Mouse (Mus musculus): ENCODE data around the gene Tenm3. TPM values are rescaled to one million over a fixed set of nuclear protein-coding genes. Genes with fewer than 3 reads are reported as not detected.

Tenm3 gene
- polyA plus RNA-seq, 1 experiment from 2014 or later, result 16.4 TPM

- 57% methylated on average over 12 of the region's 12 CpGs for WGBS
These were observed 404.3 kb downstream of the Tenm3 start for GRCm38 (mm10) chr8:48439491-48439890.

GRCm38 (mm10) chr8:48437523-48438207, 406.1 kb downstream of the Tenm3 start:
- Histone ChIP-seq H3K36me3 (no peaks in the 10 kb centered on the region), H3K27ac (no peak overlapping the region), H3K4me3 (replicated peaks) (no peak overlapping the region), H3K9me3 (no peaks in the 10 kb centered on the region), H3K4me2 (replicated peaks) (no peak overlapping the region), H3K27me3 (replicated peaks) (no peaks in the 10 kb centered on the region), H3K9ac (no peak overlapping the region), H3K4me1 (replicated peaks) (no peaks in the 10 kb centered on the region)
- 76% methylated on average over 16 of the region's 16 CpGs for WGBS
- ATAC-seq, result no peak

More at GRCm38 (mm10) chr8:48439491-48439890, 404.3 kb downstream of the Tenm3 start:
- Histone ChIP-seq H3K4me3 (replicated peaks) (no peak overlapping the region), H3K27me3 (replicated peaks) (no peaks in the 10 kb centered on the region), H3K9me3 (no peaks in the 10 kb centered on the region), H3K36me3 (no peaks in the 10 kb centered on the region), H3K4me2 (replicated peaks) (no peak overlapping the region), H3K9ac (no peak overlapping the region), H3K4me1 (replicated peaks) (no peaks in the 10 kb centered on the region), H3K27ac (no peak overlapping the region)
- ATAC-seq, result no peak

GRCm38 (mm10) chr8:48425101-48425500, 418.6 kb downstream of the Tenm3 start:
- no peak overlapping the region for H3K27ac ChIP-seq
- no peak overlapping the region for H3K9ac ChIP-seq
- H3K9me3 ChIP-seq, result no peaks in the 10 kb centered on the region
- H3K4me3 ChIP-seq (replicated peaks), result no peak overlapping the region
- ATAC-seq, result no peak
- WGBS, result 79% methylated on average over 11 of the region's 11 CpGs
- H3K4me1 ChIP-seq (replicated peaks), result no peaks in the 10 kb centered on the region
- H3K4me2 ChIP-seq (replicated peaks), result no peak overlapping the region
- H3K36me3 ChIP-seq, result no peaks in the 10 kb centered on the region
- no peaks in the 10 kb centered on the region for H3K27me3 ChIP-seq (replicated peaks)

- H3K4me3 ChIP-seq (replicated peaks), result no peak overlapping the region
- no peak overlapping the region for H3K9ac ChIP-seq
- H3K36me3 ChIP-seq, result no peaks in the 10 kb centered on the region
- no peak overlapping the region for H3K27ac ChIP-seq
- H3K27me3 ChIP-seq (replicated peaks), result no peaks in the 10 kb centered on the region
- H3K4me2 ChIP-seq (replicated peaks), result no peak overlapping the region
- H3K9me3 ChIP-seq, result no peaks in the 10 kb centered on the region
- 64% methylated on average over 11 of the region's 11 CpGs for WGBS
- ATAC-seq, result no peak
- H3K4me1 ChIP-seq (replicated peaks), result no peaks in the 10 kb centered on the region
These were observed 426.0 kb downstream of the Tenm3 start for GRCm38 (mm10) chr8:48417714-48418113.

GRCm38 (mm10) chr8:48410916-48411315, 432.8 kb downstream of the Tenm3 start:
- Histone ChIP-seq H3K9ac (no peak overlapping the region), H3K36me3 (no peaks in the 10 kb centered on the region), H3K4me3 (replicated peaks) (no peak overlapping the region), H3K4me1 (replicated peaks) (no peaks in the 10 kb centered on the region), H3K4me2 (replicated peaks) (no peak overlapping the region), H3K9me3 (no peaks in the 10 kb centered on the region), H3K27ac (no peak overlapping the region), H3K27me3 (replicated peaks) (no peaks in the 10 kb centered on the region)
- WGBS, result 95% methylated on average over 8 of the region's 8 CpGs
- ATAC-seq, result no peak

- no peak for ATAC-seq
- Histone ChIP-seq H3K4me3 (replicated peaks) (no peak overlapping the region), H3K9ac (no peak overlapping the region), H3K27me3 (replicated peaks) (no peaks in the 10 kb centered on the region), H3K36me3 (no peaks in the 10 kb centered on the region), H3K9me3 (no peaks in the 10 kb centered on the region), H3K27ac (no peak overlapping the region), H3K4me1 (replicated peaks) (no peaks in the 10 kb centered on the region), H3K4me2 (replicated peaks) (no peak overlapping the region)
- WGBS, result 70% methylated on average over 12 of the region's 12 CpGs
These were observed 443.2 kb downstream of the Tenm3 start for GRCm38 (mm10) chr8:48400572-48400972.

GRCm38 (mm10) chr8:48385833-48386232, 457.9 kb downstream of the Tenm3 start:
- no peaks in the 10 kb centered on the region for H3K4me1 ChIP-seq (replicated peaks)
- H3K9ac ChIP-seq, result no peak overlapping the region
- no peak overlapping the region for H3K27ac ChIP-seq
- H3K27me3 ChIP-seq (replicated peaks), result no peaks in the 10 kb centered on the region
- no peak for ATAC-seq
- no peak overlapping the region for H3K4me2 ChIP-seq (replicated peaks)
- no peaks in the 10 kb centered on the region for H3K9me3 ChIP-seq
- H3K36me3 ChIP-seq, result no peaks in the 10 kb centered on the region
- 80% methylated on average over 10 of the region's 10 CpGs for WGBS
- no peak overlapping the region for H3K4me3 ChIP-seq (replicated peaks)

GRCm38 (mm10) chr8:48380035-48380434, 463.7 kb downstream of the Tenm3 start:
- ATAC-seq, result no peak
- 74% methylated on average over 12 of the region's 12 CpGs for WGBS
- Histone ChIP-seq H3K4me3 (replicated peaks) (no peak overlapping the region), H3K4me1 (replicated peaks) (no peaks in the 10 kb centered on the region), H3K9me3 (no peaks in the 10 kb centered on the region), H3K27ac (no peak overlapping the region), H3K4me2 (replicated peaks) (no peak overlapping the region), H3K27me3 (replicated peaks) (no peaks in the 10 kb centered on the region), H3K36me3 (no peaks in the 10 kb centered on the region), H3K9ac (no peak overlapping the region)

- Histone ChIP-seq H3K4me2 (replicated peaks) (no peak overlapping the region), H3K36me3 (no peaks in the 10 kb centered on the region), H3K4me1 (replicated peaks) (no peaks in the 10 kb centered on the region), H3K4me3 (replicated peaks) (no peak overlapping the region), H3K9ac (no peak overlapping the region), H3K9me3 (no peaks in the 10 kb centered on the region), H3K27ac (no peak overlapping the region), H3K27me3 (replicated peaks) (no peaks in the 10 kb centered on the region)
- no peak for ATAC-seq
- 81% methylated on average over 6 of the region's 6 CpGs for WGBS
These were observed 467.0 kb downstream of the Tenm3 start for GRCm38 (mm10) chr8:48376774-48377173.

GRCm38 (mm10) chr8:48375183-48375582, 468.6 kb downstream of the Tenm3 start:
- no peak for ATAC-seq
- no peaks in the 10 kb centered on the region for H3K4me1 ChIP-seq (replicated peaks)
- no peaks in the 10 kb centered on the region for H3K27me3 ChIP-seq (replicated peaks)
- H3K9me3 ChIP-seq, result no peaks in the 10 kb centered on the region
- no peak overlapping the region for H3K9ac ChIP-seq
- WGBS, result 77% methylated on average over 5 of the region's 5 CpGs
- H3K36me3 ChIP-seq, result no peaks in the 10 kb centered on the region
- H3K4me3 ChIP-seq (replicated peaks), result no peak overlapping the region
- H3K4me2 ChIP-seq (replicated peaks), result no peak overlapping the region
- H3K27ac ChIP-seq, result no peak overlapping the region

- H3K27me3 ChIP-seq (replicated peaks), result no peaks in the 10 kb centered on the region
- 88% methylated on average over 11 of the region's 11 CpGs for WGBS
- ATAC-seq, result no peak
- H3K9ac ChIP-seq, result no peak overlapping the region
- no peak overlapping the region for H3K4me3 ChIP-seq (replicated peaks)
- no peaks in the 10 kb centered on the region for H3K4me1 ChIP-seq (replicated peaks)
- H3K4me2 ChIP-seq (replicated peaks), result no peak overlapping the region
- H3K9me3 ChIP-seq, result no peaks in the 10 kb centered on the region
- H3K27ac ChIP-seq, result no peak overlapping the region
- no peaks in the 10 kb centered on the region for H3K36me3 ChIP-seq
These were observed 470.3 kb downstream of the Tenm3 start for GRCm38 (mm10) chr8:48373404-48373803.

- H3K4me2 ChIP-seq (replicated peaks), result no peak overlapping the region
- H3K9ac ChIP-seq, result no peak overlapping the region
- no peaks in the 10 kb centered on the region for H3K4me1 ChIP-seq (replicated peaks)
- H3K27me3 ChIP-seq (replicated peaks), result no peaks in the 10 kb centered on the region
- no peaks in the 10 kb centered on the region for H3K9me3 ChIP-seq
- no peak overlapping the region for H3K4me3 ChIP-seq (replicated peaks)
- H3K27ac ChIP-seq, result no peak overlapping the region
- ATAC-seq, result no peak
- 87% methylated on average over 10 of the region's 10 CpGs for WGBS
- no peaks in the 10 kb centered on the region for H3K36me3 ChIP-seq
These were observed 476.6 kb downstream of the Tenm3 start for GRCm38 (mm10) chr8:48367164-48367563.

GRCm38 (mm10) chr8:48356849-48357248, 486.9 kb downstream of the Tenm3 start:
- H3K27me3 ChIP-seq (replicated peaks), result no peaks in the 10 kb centered on the region
- ATAC-seq, result peak; percentile 53; the same call in 1 of the 2 replicates
- no peaks in the 10 kb centered on the region for H3K36me3 ChIP-seq
- no peak overlapping the region for H3K9ac ChIP-seq
- no peak overlapping the region for H3K4me2 ChIP-seq (replicated peaks)
- H3K4me3 ChIP-seq (replicated peaks), result no peak overlapping the region
- 59% methylated on average over 2 of the region's 2 CpGs for WGBS
- H3K4me1 ChIP-seq (replicated peaks), result no peaks in the 10 kb centered on the region
- no peaks in the 10 kb centered on the region for H3K9me3 ChIP-seq
- no peak overlapping the region for H3K27ac ChIP-seq

Measured in intestine, embryonic 15.5 days (tissue).